Mouse (Mus musculus) adrenal gland, postnatal 4 days (tissue): ENCODE results near the gene Gadl1. TPM values are rescaled to one million over a fixed set of nuclear protein-coding genes. Genes with fewer than 3 reads are reported as not detected.
A peak's percentile ranks its signal among the peaks of the same experiment; 100 is the strongest.
"Not testable (repeated sequence)": the region's sequence is repeated elsewhere in the genome, so short reads cannot be mapped to it uniquely, and the experiment has no call there.

Source experiments
- DNase-seq, 2 experiments: peaks; one replicate each; pipeline ENCODE4 v3.0.0; 2021 to 2022; ENCODE audit warnings: low spot score in 2 of 2, mixed read lengths in 2 of 2
- total RNA-seq, 2 experiments: library from RNA; stranded (reverse); gene quantifications; 2 replicates each; pipeline ENCODE4 v1.2.3; 2021

The Gadl1 gene
- total RNA-seq, 2 experiments from 2014 or later, result 0.45 to 0.82 TPM

- DNase-seq, result no peak
These were observed 107.8 kb downstream of the Gadl1 start for GRCm38 (mm10) chr9:116017091-116017490.

GRCm38 (mm10) chr9:116018586-116018985 is 109.3 kb downstream of the Gadl1 start:
- DNase-seq, result no peak

GRCm38 (mm10) chr9:116025371-116025770 is 116.1 kb downstream of the Gadl1 start:
- DNase-seq, result no peak

GRCm38 (mm10) chr9:116029076-116029475 is 119.8 kb downstream of the Gadl1 start:
- no peak for DNase-seq

GRCm38 (mm10) chr9:116032711-116033110 is 123.5 kb downstream of the Gadl1 start:
- DNase-seq, result no peak

GRCm38 (mm10) chr9:116038275-116038674 is 129.0 kb downstream of the Gadl1 start:
- no peak for DNase-seq

GRCm38 (mm10) chr9:116039981-116040380 is 130.7 kb downstream of the Gadl1 start:
- DNase-seq, result no peak

- DNase-seq, result not testable (repeated sequence)
These were observed 131.6 kb downstream of the Gadl1 start for GRCm38 (mm10) chr9:116040852-116041251.

GRCm38 (mm10) chr9:116041369-116041768 is 132.1 kb downstream of the Gadl1 start:
- no peak for DNase-seq

- DNase-seq, result peak; percentile 55 to 65
These were observed 132.5 kb downstream of the Gadl1 start for GRCm38 (mm10) chr9:116041787-116042186.

GRCm38 (mm10) chr9:116049985-116050384 is 140.7 kb downstream of the Gadl1 start:
- no peak for DNase-seq

- DNase-seq, result no peak
These were observed 144.7 kb downstream of the Gadl1 start for GRCm38 (mm10) chr9:116053976-116054375.

- no peak for DNase-seq
These were observed 149.2 kb downstream of the Gadl1 start for GRCm38 (mm10) chr9:116058475-116058874.

GRCm38 (mm10) chr9:116059156-116059555 is 149.9 kb downstream of the Gadl1 start:
- no peak for DNase-seq

- DNase-seq, result no peak
These were observed 151.4 kb downstream of the Gadl1 start for GRCm38 (mm10) chr9:116060691-116061090.

- DNase-seq, result no peak
These were observed 155.5 kb downstream of the Gadl1 start for GRCm38 (mm10) chr9:116064774-116065173.

GRCm38 (mm10) chr9:116071561-116071960 is 162.3 kb downstream of the Gadl1 start:
- DNase-seq, result not testable (repeated sequence)

GRCm38 (mm10) chr9:116076163-116076562 is 166.9 kb downstream of the Gadl1 start:
- no peak for DNase-seq

- DNase-seq, result no peak
These were observed 167.7 kb downstream of the Gadl1 start for GRCm38 (mm10) chr9:116076946-116077345.

GRCm38 (mm10) chr9:116077419-116077818 is 168.2 kb downstream of the Gadl1 start:
- no peak for DNase-seq

GRCm38 (mm10) chr9:116081781-116082180 is 172.5 kb downstream of the Gadl1 start:
- no peak for DNase-seq

GRCm38 (mm10) chr9:116083300-116083699 is 174.0 kb downstream of the Gadl1 start:
- DNase-seq, result no peak

GRCm38 (mm10) chr9:116083726-116084323 is 174.6 kb downstream of the Gadl1 start:
- no peak for DNase-seq
